Mouse (Mus musculus) CH12.LX (cell line): ENCODE results near the gene Tex14. TPM values are rescaled to one million over a fixed set of nuclear protein-coding genes. Genes with fewer than 3 reads are reported as not detected.

Experiments used
- DNase-seq: peaks from one replicate; pipeline ENCODE4 v3.0.0-alpha.2; 2013; ENCODE audit errors: extremely low read depth
- H3K27ac ChIP-seq: 2 replicates; pipeline ENCODE4 v1.5.1; 2012; ENCODE audit warnings: low read depth, mild to moderate bottlenecking, control low read depth, moderate library complexity; ENCODE audit not compliant: insufficient read depth
- H3K27me3 ChIP-seq: replicated peaks from 2 replicates; pipeline ENCODE3; 2012; ENCODE audit warnings: inconsistent platforms
- H3K36me3 ChIP-seq, 2 experiments: replicated peaks in 1 of 2; 2 replicates each; pipeline versions ENCODE3 to v1.6.1; 2012; ENCODE audit warnings: inconsistent platforms in 1 of 2, low read length in 1 of 2, mild to moderate bottlenecking in 1 of 2, mixed read lengths in 1 of 2, moderate library complexity in 1 of 2; ENCODE audit not compliant: control insufficient read depth in 1 of 2, insufficient read depth in 1 of 2
- H3K4me1 ChIP-seq, 2 experiments: 2 replicates each; pipeline ENCODE4 v1.6.1; 2012; ENCODE audit warnings: inconsistent platforms in 1 of 2, moderate library complexity in 1 of 2; ENCODE audit not compliant: insufficient read depth in 2 of 2, control insufficient read depth in 1 of 2
- H3K4me2 ChIP-seq: 2 replicates; pipeline ENCODE4 v1.6.1; 2012; ENCODE audit warnings: low read depth, mild to moderate bottlenecking, control low read depth; ENCODE audit not compliant: poor library complexity, insufficient read depth, severe bottlenecking
- H3K4me3 ChIP-seq, 3 experiments: fragments of 150-350 bp in 1 of 3; sonication (generic) in 1 of 3; replicated peaks in 1 of 3; 2 replicates each; pipeline versions ENCODE3 to v1.5.1; 2011 to 2012; ENCODE audit warnings: low read depth in 2 of 3, low read length in 2 of 3, mild to moderate bottlenecking in 2 of 3, moderate library complexity in 2 of 3, control low read depth in 1 of 3, improper control_type of control experiment in 1 of 3, inconsistent platforms in 1 of 3, mixed read lengths in 1 of 3; ENCODE audit not compliant: poor library complexity in 1 of 3
- H3K79me2 ChIP-seq: replicated peaks from 2 replicates; pipeline ENCODE4 v1.6.1; 2012; ENCODE audit warnings: mild to moderate bottlenecking, moderate library complexity; ENCODE audit not compliant: control insufficient read depth, poor library complexity, insufficient read depth, severe bottlenecking; ENCODE audit errors: extremely low read depth
- H3K9ac ChIP-seq: 2 replicates; pipeline ENCODE4 v1.6.1; 2012; ENCODE audit warnings: low read depth, mild to moderate bottlenecking, control low read depth, moderate library complexity; ENCODE audit not compliant: insufficient read depth
- H3K9me3 ChIP-seq: replicated peaks from 2 replicates; pipeline ENCODE3; 2012; ENCODE audit warnings: low read length, inconsistent platforms, mixed read lengths
- BHLHE40 ChIP-seq: IDR thresholded peaks from 2 replicates; pipeline ENCODE4 v1.6.1; 2011; ENCODE audit warnings: mild to moderate bottlenecking, low read depth, low read length, improper control_type of control experiment
- CTCF ChIP-seq, 2 experiments: IDR thresholded peaks in 1 of 2; conservative IDR thresholded peaks in 1 of 2; 2 replicates each; pipeline ENCODE4 v1.5.1; 2011 to 2012; ENCODE audit warnings: low read depth in 2 of 2, low read length in 2 of 2, improper control_type of control experiment in 1 of 2, inconsistent platforms in 1 of 2, mild to moderate bottlenecking in 1 of 2, moderate library complexity in 1 of 2
- E2F4 ChIP-seq: IDR thresholded peaks from 2 replicates; pipeline ENCODE4 v1.6.1; 2011; ENCODE audit warnings: low read depth, low read length, improper control_type of control experiment; ENCODE audit not compliant: insufficient replicate concordance
- IRF4 ChIP-seq: IDR thresholded peaks from 2 replicates; pipeline ENCODE4 v1.6.1; 2014; ENCODE audit warnings: low read depth, mild to moderate bottlenecking, inconsistent platforms, low read length, improper control_type of control experiment
- JUN ChIP-seq: IDR thresholded peaks from 2 replicates; pipeline ENCODE4 v1.6.1; 2011; ENCODE audit warnings: low read depth, mild to moderate bottlenecking, low read length, improper control_type of control experiment, moderate library complexity; ENCODE audit not compliant: insufficient read depth
- MAX ChIP-seq: IDR thresholded peaks from 2 replicates; pipeline ENCODE4 v1.6.1; 2011; ENCODE audit warnings: low read length, improper control_type of control experiment
- MAZ ChIP-seq: IDR thresholded peaks from 2 replicates; pipeline ENCODE4 v1.6.1; 2012; ENCODE audit warnings: low read depth, mild to moderate bottlenecking, inconsistent platforms, low read length, improper control_type of control experiment, moderate library complexity
- MEF2A ChIP-seq: IDR thresholded peaks from 2 replicates; pipeline ENCODE4 v1.6.1; 2014; ENCODE audit warnings: low read depth, mild to moderate bottlenecking, inconsistent platforms, low read length, improper control_type of control experiment, borderline replicate concordance
- MXI1 ChIP-seq: IDR thresholded peaks from 2 replicates; pipeline ENCODE4 v1.6.1; 2011; ENCODE audit warnings: mild to moderate bottlenecking, low read depth, low read length, improper control_type of control experiment
- NELFE ChIP-seq: IDR thresholded peaks from 2 replicates; pipeline ENCODE4 v1.6.1; 2011; ENCODE audit warnings: low read depth, low read length, improper control_type of control experiment
- NRF1 ChIP-seq: IDR thresholded peaks from 2 replicates; pipeline ENCODE4 v1.6.1; 2014; ENCODE audit warnings: low read depth, mild to moderate bottlenecking, inconsistent platforms, low read length, improper control_type of control experiment, moderate library complexity
- POLR2A ChIP-seq: IDR thresholded peaks from 2 replicates; pipeline ENCODE4 v1.6.1; 2011; ENCODE audit warnings: low read depth, mild to moderate bottlenecking, improper control_type of control experiment, low read length
- POLR2AphosphoS2 ChIP-seq: IDR thresholded peaks from 2 replicates; pipeline ENCODE4 v1.6.1; 2011; ENCODE audit warnings: low read depth, low read length, improper control_type of control experiment
- RAD21 ChIP-seq: IDR thresholded peaks from 2 replicates; pipeline ENCODE4 v1.6.1; 2011; ENCODE audit warnings: low read depth, mild to moderate bottlenecking, low read length, improper control_type of control experiment, moderate library complexity
- RCOR1 ChIP-seq: conservative IDR thresholded peaks from 2 replicates; pipeline ENCODE4 v1.6.1; 2012; ENCODE audit warnings: low read depth, mild to moderate bottlenecking, inconsistent platforms, low read length, improper control_type of control experiment
- SIN3A ChIP-seq: IDR thresholded peaks from 2 replicates; pipeline ENCODE4 v1.6.1; 2012; ENCODE audit warnings: low read length, improper control_type of control experiment, inconsistent platforms
- SMC3 ChIP-seq: IDR thresholded peaks from 2 replicates; pipeline ENCODE4 v1.6.1; 2011; ENCODE audit warnings: low read depth, low read length, improper control_type of control experiment
- TBP ChIP-seq: conservative IDR thresholded peaks from 2 replicates; pipeline ENCODE4 v1.6.1; 2011; ENCODE audit warnings: low read depth, low read length, improper control_type of control experiment
- ZC3H11A ChIP-seq: IDR thresholded peaks from 2 replicates; pipeline ENCODE4 v1.6.1; 2012; ENCODE audit warnings: low read depth, mild to moderate bottlenecking, inconsistent platforms, low read length, improper control_type of control experiment
- ZKSCAN1 ChIP-seq: IDR thresholded peaks from 2 replicates; pipeline ENCODE4 v1.6.1; 2012; ENCODE audit warnings: low read depth, inconsistent platforms, low read length, improper control_type of control experiment, borderline replicate concordance
- ZNF384 ChIP-seq: IDR thresholded peaks from 2 replicates; pipeline ENCODE4 v1.6.1; 2012; ENCODE audit warnings: low read depth, low read length, improper control_type of control experiment, inconsistent platforms
- dilution Hi-C: fragments of 300-500 bp; cut with MboI; formaldehyde crosslinking; loops from 2 replicates; pipeline ENCODE4 v1.14.3; 2020; ENCODE audit warnings: low sequenced_read_pairs; ENCODE audit not compliant: extremely low pct_unique_long_range_greater_than_20kb, extremely low pct_ligation_motif_present
- in situ Hi-C: fragments of 300-500 bp; cut with MboI; formaldehyde crosslinking; loops from 3 replicates; pipeline ENCODE4 v1.14.3; 2019; ENCODE audit warnings: low sequenced_read_pairs, low pct_ligation_motif_present, low pct_unique_long_range_greater_than_20kb, mixed read lengths
- polyA plus RNA-seq: library from polyadenylated mRNA; unstranded; fragments of >175 nt; gene quantifications from 2 replicates; pipeline ENCODE4 v1.2.1, GENCODE M21; 2012; ENCODE audit warnings: low read depth; ENCODE audit not compliant: insufficient read length
- total RNA-seq, 2 experiments: library from RNA; depleted of rRNA; stranded (reverse); fragments of 300-350 nt in 1 of 2; fragments of >200 nt in 1 of 2; gene quantifications; 2 replicates each; pipeline ENCODE4 v1.2.3; 2012 to 2014

Gene Tex14
- total and polyA plus RNA-seq, 3 experiments = 1.3 to 2.1 (median 1.4) TPM

- TF ChIP-seq ZNF384 = peak; percentile 63
- peak; percentile 100 for TF ChIP-seq POLR2AphosphoS2
- no peak; the same call in 1 of the 2 replicates for TF ChIP-seq IRF4
- TF ChIP-seq POLR2A = peak; percentile 99
- peak; percentile 99 for TF ChIP-seq NELFE
- TF ChIP-seq BHLHE40 = peak; percentile 64
- TF ChIP-seq MXI1 = peak; percentile 85; the same call in 1 of the 2 replicates
- TF ChIP-seq NRF1 = peak; percentile 65; the same call in 1 of the 2 replicates
- TF ChIP-seq JUN = no peak; the same call in 1 of the 2 replicates
- peak; percentile 92 for TF ChIP-seq MAZ
- TF ChIP-seq RAD21 = no peak
- TF ChIP-seq CTCF (conservative IDR thresholded peaks at IDR 0.05 in 1 of 2, IDR thresholded peaks at IDR 0.05 in 1 of 2; ENCODE audit: low read depth in 2 of 2, low read length in 2 of 2) = no peak
Observed at GRCm38 (mm10) chr11:87422511-87423340, 17.9 kb downstream of the Tex14 start (continued).

DNA sequence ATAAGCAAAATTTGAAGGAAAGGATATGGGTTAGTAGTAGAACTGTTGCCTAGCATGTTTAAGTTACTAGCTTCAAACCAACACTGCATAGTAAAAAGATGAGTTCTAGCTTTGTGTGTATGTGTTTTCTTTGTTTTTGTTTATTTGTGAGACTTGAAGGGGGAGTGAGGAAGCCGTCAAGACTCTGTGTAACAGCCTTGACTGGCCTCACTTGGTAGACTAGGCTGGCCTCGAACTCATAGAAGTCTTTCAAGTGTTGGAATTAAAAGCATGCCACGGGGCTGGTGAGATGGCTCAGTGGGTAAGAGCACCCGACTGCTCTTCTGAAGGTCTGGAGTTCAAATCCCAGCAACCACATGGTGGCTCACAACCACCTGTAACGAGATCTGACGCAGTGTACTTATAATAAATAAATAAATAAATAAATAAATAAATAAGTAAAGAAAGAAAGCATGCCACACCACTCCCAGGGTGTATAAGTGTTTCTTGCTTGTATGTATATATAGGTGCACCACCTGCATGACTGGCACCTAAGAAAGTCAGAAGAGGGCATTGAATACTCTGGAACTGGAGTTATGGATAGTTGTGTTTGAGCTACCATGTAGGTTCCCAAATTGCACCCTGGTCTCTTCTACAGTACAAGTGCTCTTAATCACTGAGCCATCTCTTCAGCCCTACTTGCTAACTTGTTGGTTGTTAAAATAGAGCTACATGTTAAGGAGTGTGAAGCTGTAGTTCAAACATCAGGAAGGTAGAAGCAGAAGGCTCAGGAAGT is 18.9 kb downstream of the Tex14 start:
- Histone ChIP-seq H3K4me1 (peaks cover 4 to 46% of the 10 kb centered on the region in 2 experiments), H3K4me3 (no peak overlapping the region), H3K36me3 (no peaks in the 10 kb centered on the region), H3K27ac (no peak overlapping the region; the same call in none of the 2 replicates)
- TF ChIP-seq ZKSCAN1 (no peak), SMC3 (no peak), SIN3A (no peak), MAX (no peak), ZC3H11A (no peak), CTCF (conservative IDR thresholded peaks at IDR 0.05 in 1 of 2, IDR thresholded peaks at IDR 0.05 in 1 of 2; ENCODE audit: low read depth in 2 of 2, low read length in 2 of 2) (no peak), ZNF384 (no peak), NELFE (no peak), RCOR1 (no peak), E2F4 (no peak), TBP (no peak), POLR2A (no peak), MEF2A (no peak), BHLHE40 (no peak)
- TF ChIP-seq, all 38 proteins: peak for 0
- no peaks in the 10 kb centered on the region for H3K9me3 ChIP-seq
- DNase-seq = no peak
- dilution Hi-C loops = no loop called here
- no peaks in the 10 kb centered on the region for H3K79me2 ChIP-seq
- no peak overlapping the region for H3K9ac ChIP-seq
- no peaks in the 10 kb centered on the region for H3K27me3 ChIP-seq
- in situ Hi-C loops = no loop called here
- no peak overlapping the region for H3K4me2 ChIP-seq
